Mouse (Mus musculus) leukemia stem cell, adult 10-12 weeks (primary cell): ENCODE data around the gene Fhl2. TPM values are rescaled to one million over a fixed set of nuclear protein-coding genes. Genes with fewer than 3 reads are reported as not detected.

Source experiments
- polyA plus RNA-seq: library from polyadenylated mRNA; stranded (reverse); fragments of >175 nt; gene quantifications from 2 replicates; pipeline ENCODE4 v1.2.3, GENCODE M21; 2012; ENCODE audit warnings: low replicate concordance

Fhl2 gene
- polyA plus RNA-seq, result 0.22 and 0.41 TPM in 2 replicates

GRCm38 (mm10) chr1:43196661-43197241, at the start of gene Fhl2:
Gene Fhl2, minus strand, starts transcription at chr1:43196984.

GRCm38 (mm10) chr1:43098031-43098984, 98.5 kb downstream of the Fhl2 start, which contains the start of the genes Tgfbrap1 and AI597479:
Gene Tgfbrap1, minus strand, starts transcription at chr1:43098637.
Gene AI597479, plus strand, starts transcription at chr1:43098710.

Other genes with a start within 250 kb of the Fhl2 start
- gene Gpr45, start 244.1 kb downstream of the Fhl2 start, polyA plus RNA-seq, result 0.22 and 0.37 TPM in 2 replicates
- gene Tgfbrap1, start 98.3 kb downstream of the Fhl2 start, polyA plus RNA-seq, result 7.3 and 13.2 TPM in 2 replicates
- gene AI597479, start 98.3 kb downstream of the Fhl2 start, polyA plus RNA-seq, result 0.47 and 1.3 TPM in 2 replicates
- 7.0 and 10.6 TPM in 2 replicates for gene Nck2, start 247.6 kb upstream of the Fhl2 start, polyA plus RNA-seq